Mouse (Mus musculus): ENCODE data around the gene Mdga2.

GRCm38 (mm10) chr12:67220041-67220440 is 2.3 kb downstream of the Mdga2 start:
- no peak for TF ChIP-seq CTCF (IDR thresholded peaks at IDR 0.05; ENCODE audit: borderline replicate concordance, control insufficient read depth, extremely low read depth, insufficient read depth, low read length, poor library complexity)
- no peak for TF ChIP-seq POLR2A (IDR thresholded peaks at IDR 0.05; ENCODE audit: control insufficient read depth, extremely low read depth, insufficient read depth, low read length, poor library complexity)
